Mouse (Mus musculus) T-helper 17 cell (primary cell): ENCODE measurements at regions not wholly inside any gene's neighbourhood (a gene's known extent, or its start where the extent isn't known, plus 50 kb on each side); places are given as distances from the start of the nearest gene placed in this dataset.

ENCODE experiments used
- in situ Hi-C, 2 experiments: fragments of 300-600 bp; cut with MboI, MseI; formaldehyde crosslinking; loops; 1 replicate in 1 of 2; 2 replicates in 1 of 2; pipeline ENCODE4 v1.15.1; 2025; ENCODE audit warnings: high pct_unique_total_duplicates in 2 of 2

GRCm38 (mm10) chr4:69973566-69973965 lies 436.7 kb downstream of the Cdk5rap2 start:
- in situ Hi-C loops = no loop called here

GRCm38 (mm10) chr4:69971721-69972120 lies 438.5 kb downstream of the Cdk5rap2 start:
- in situ Hi-C loops = no loop called here

- in situ Hi-C loops = no loop called here
Observed at GRCm38 (mm10) chr4:69968424-69968823, 441.8 kb downstream of the Cdk5rap2 start.
